Mouse (Mus musculus) spleen, adult 2 months (tissue): ENCODE measurements at regions not wholly inside any gene's neighbourhood (a gene's known extent, or its start where the extent isn't known, plus 50 kb on each side); places are given as distances from the start of the nearest gene placed in this dataset.

Experiments
- DNase-seq, 2 experiments: peaks; one replicate each; pipeline versions ENCODE4 v3.0.0 to v3.0.0-alpha.2; 2012 to 2021; ENCODE audit warnings: low spot score in 2 of 2, low read depth in 1 of 2
- H3K27ac ChIP-seq: fragments of 200-500 bp; 2 replicates; pipeline ENCODE4 v1.5.1; 2012; ENCODE audit warnings: low read length, inconsistent platforms; ENCODE audit not compliant: insufficient read depth
- H3K27me3 ChIP-seq: fragments of 200-500 bp; 2 replicates; pipeline ENCODE4 v1.6.1; 2012; ENCODE audit warnings: mild to moderate bottlenecking, moderate library complexity, low read length, inconsistent platforms; ENCODE audit not compliant: control insufficient read depth, insufficient read depth
- H3K36me3 ChIP-seq: fragments of 200-500 bp; 2 replicates; pipeline ENCODE4 v1.6.1; 2012; ENCODE audit warnings: mild to moderate bottlenecking, low read length, inconsistent platforms; ENCODE audit not compliant: control insufficient read depth, insufficient read depth
- H3K4me1 ChIP-seq: fragments of 200-500 bp; 2 replicates; pipeline ENCODE4 v1.6.1; 2011; ENCODE audit warnings: inconsistent platforms; ENCODE audit not compliant: control insufficient read depth, insufficient read depth, insufficient read length
- H3K4me3 ChIP-seq: fragments of 200-500 bp; 2 replicates; pipeline ENCODE4 v1.5.1; 2011; ENCODE audit warnings: mild to moderate bottlenecking, inconsistent platforms; ENCODE audit not compliant: insufficient read depth, insufficient read length; ENCODE audit errors: extremely low read depth
- CTCF ChIP-seq: fragments of 200-500 bp; IDR thresholded peaks from 2 replicates; pipeline ENCODE4 v1.5.1; 2011; ENCODE audit warnings: mild to moderate bottlenecking, inconsistent platforms; ENCODE audit not compliant: insufficient read depth, insufficient read length, insufficient replicate concordance; ENCODE audit errors: extremely low read depth
- POLR2A ChIP-seq: fragments of 200-500 bp; IDR thresholded peaks from 2 replicates; pipeline ENCODE4 v1.6.1; 2011; ENCODE audit warnings: low read depth, low read length, inconsistent platforms
- WGBS: fragments of 180-500 bp; shearing (Covaris S2); methylation state at CpG from one replicate; pipeline ENCODE4 v1.1.7; 2018; 5-methylcytosine and 5-hydroxymethylcytosine counted together

- Histone ChIP-seq H3K27ac (no peak overlapping the region), H3K27me3 (no peaks in the 10 kb centered on the region), H3K36me3 (no peaks in the 10 kb centered on the region), H3K4me3 (no peak overlapping the region), H3K4me1 (no peaks in the 10 kb centered on the region)
- no peak for DNase-seq
- WGBS: 63% methylated on average over 17 of the region's 17 CpGs
- no peak for TF ChIP-seq POLR2A
- no peak for TF ChIP-seq CTCF
Observed at GRCm38 (mm10) chrX:11735516-11736170, 408.0 kb downstream of the H2al1j start.

- WGBS: 81% methylated on average over 3 of the region's 3 CpGs
- no peak for DNase-seq
- Histone ChIP-seq H3K27ac (no peak overlapping the region), H3K36me3 (no peaks in the 10 kb centered on the region), H3K27me3 (no peaks in the 10 kb centered on the region), H3K4me1 (no peaks in the 10 kb centered on the region), H3K4me3 (no peak overlapping the region)
- no peak for TF ChIP-seq CTCF
- TF ChIP-seq POLR2A: no peak
Observed at GRCm38 (mm10) chrX:11736481-11736880, 408.9 kb downstream of the H2al1j start.

GRCm38 (mm10) chrX:11739565-11739964 lies 411.9 kb downstream of the H2al1j start:
- Histone ChIP-seq H3K4me3 (no peak overlapping the region), H3K36me3 (no peaks in the 10 kb centered on the region), H3K27me3 (no peaks in the 10 kb centered on the region), H3K4me1 (no peaks in the 10 kb centered on the region), H3K27ac (no peak overlapping the region)
- DNase-seq: no peak
- TF ChIP-seq POLR2A: no peak
- TF ChIP-seq CTCF: no peak
- WGBS: 82% methylated on average over 7 of the region's 7 CpGs

- no peak for TF ChIP-seq CTCF
- no peak for TF ChIP-seq POLR2A
- no peak overlapping the region for H3K27ac ChIP-seq
- DNase-seq: no peak
- peaks cover 7% of the 10 kb centered on the region; the same call in 1 of the 2 replicates for H3K4me1 ChIP-seq
- WGBS: 69% methylated on average over 3 of the region's 3 CpGs
- no peak overlapping the region for H3K4me3 ChIP-seq
- no peaks in the 10 kb centered on the region for H3K36me3 ChIP-seq
- no peaks in the 10 kb centered on the region for H3K27me3 ChIP-seq
Observed at GRCm38 (mm10) chrX:11745911-11746310, 414.2 kb downstream of the Bcor start.

- TF ChIP-seq CTCF (no peak), POLR2A (no peak)
- H3K27ac ChIP-seq: no peak overlapping the region
- H3K27me3 ChIP-seq: no peaks in the 10 kb centered on the region
- H3K36me3 ChIP-seq: no peaks in the 10 kb centered on the region
- DNase-seq: no peak
- H3K4me1 ChIP-seq: peaks cover 7% of the 10 kb centered on the region; the same call in 1 of the 2 replicates
- WGBS: 37% methylated on average over 4 of the region's 4 CpGs
- H3K4me3 ChIP-seq: no peak overlapping the region
Observed at GRCm38 (mm10) chrX:11747386-11748121, 412.6 kb downstream of the Bcor start.

- DNase-seq: no peak
- Histone ChIP-seq H3K27me3 (no peaks in the 10 kb centered on the region), H3K4me3 (no peak overlapping the region), H3K27ac (no peak overlapping the region), H3K4me1 (peaks cover 9% of the 10 kb centered on the region; the same call in 1 of the 2 replicates), H3K36me3 (no peaks in the 10 kb centered on the region)
- TF ChIP-seq POLR2A: no peak
- 49% methylated on average over 4 of the region's 4 CpGs for WGBS
Observed at GRCm38 (mm10) chrX:11748278-11748677, 411.9 kb downstream of the Bcor start.

- WGBS: 75% methylated on average over 5 of the region's 5 CpGs
Observed at GRCm38 (mm10) chrX:11752513-11752912, 407.6 kb downstream of the Bcor start.

More at GRCm38 (mm10) chrX:11752513-11752912, 407.6 kb downstream of the Bcor start:
- Histone ChIP-seq H3K27me3 (no peaks in the 10 kb centered on the region), H3K4me3 (no peak overlapping the region), H3K36me3 (no peaks in the 10 kb centered on the region), H3K27ac (no peak overlapping the region), H3K4me1 (peaks cover 9% of the 10 kb centered on the region)
- TF ChIP-seq CTCF (no peak), POLR2A (no peak)
- no peak for DNase-seq
